Mouse (Mus musculus): ENCODE measurements around the gene Fam107b.
A peak's percentile ranks its signal among the peaks of the same experiment; 100 is the strongest.

The Fam107b gene

GRCm38 (mm10) chr2:3738734-3739133 is 168.4 kb downstream of the Fam107b start:
- no peak for DNase-seq (ENCODE audit: low read depth, low spot score)

DNA sequence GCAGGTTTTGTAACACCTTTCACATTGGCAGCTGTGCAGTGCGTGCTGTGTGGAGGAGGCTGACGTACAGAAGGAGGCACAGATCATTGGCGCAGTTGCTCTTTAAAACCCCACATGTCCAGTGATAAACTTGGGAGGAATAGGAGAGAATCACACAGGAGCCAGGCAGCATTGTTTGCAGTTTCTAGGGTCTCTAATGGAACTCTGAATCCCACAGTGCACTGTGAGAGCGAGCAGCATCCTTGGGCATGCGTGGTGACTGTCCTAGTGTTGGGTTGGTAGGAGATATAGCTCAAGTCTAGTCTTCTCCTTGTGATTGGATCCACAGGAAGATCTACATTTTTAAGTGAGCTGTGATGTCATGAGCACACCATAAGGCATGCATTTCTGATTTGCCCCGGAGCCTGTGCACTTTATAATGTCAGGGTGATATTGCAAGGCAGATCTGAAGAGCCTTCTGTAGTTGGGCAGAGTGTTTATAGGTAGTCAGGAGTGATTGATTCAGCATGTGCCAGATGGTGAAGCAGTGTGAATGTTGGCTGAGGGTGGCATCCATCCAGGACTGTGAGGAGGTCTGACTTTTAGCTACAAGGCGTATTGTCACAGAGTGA is 169.2 kb downstream of the Fam107b start:
- DNase-seq (ENCODE audit: low read depth, low spot score): peak; percentile 51

DNA sequence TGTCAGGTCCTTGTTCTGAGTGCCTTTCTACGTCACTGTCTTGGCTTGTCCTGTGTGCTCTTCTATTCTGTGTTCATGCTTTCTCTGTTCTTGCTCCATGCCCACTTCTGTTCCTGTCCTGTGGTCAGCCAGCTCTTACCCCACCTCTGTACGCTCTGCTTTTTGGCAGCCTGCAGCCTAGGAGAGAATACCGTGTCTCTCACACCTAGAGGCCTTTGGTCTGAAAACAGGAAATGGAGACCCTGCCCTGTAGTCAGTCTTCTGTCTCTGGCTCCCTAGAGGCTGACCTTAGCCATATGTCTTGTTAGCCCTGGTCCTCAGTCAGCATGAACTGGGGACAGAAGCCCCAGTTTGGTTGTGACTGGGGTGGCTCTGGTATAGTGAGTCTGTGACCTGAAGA is 170.0 kb downstream of the Fam107b start:
- no peak for DNase-seq (ENCODE audit: low read depth, low spot score)

DNA sequence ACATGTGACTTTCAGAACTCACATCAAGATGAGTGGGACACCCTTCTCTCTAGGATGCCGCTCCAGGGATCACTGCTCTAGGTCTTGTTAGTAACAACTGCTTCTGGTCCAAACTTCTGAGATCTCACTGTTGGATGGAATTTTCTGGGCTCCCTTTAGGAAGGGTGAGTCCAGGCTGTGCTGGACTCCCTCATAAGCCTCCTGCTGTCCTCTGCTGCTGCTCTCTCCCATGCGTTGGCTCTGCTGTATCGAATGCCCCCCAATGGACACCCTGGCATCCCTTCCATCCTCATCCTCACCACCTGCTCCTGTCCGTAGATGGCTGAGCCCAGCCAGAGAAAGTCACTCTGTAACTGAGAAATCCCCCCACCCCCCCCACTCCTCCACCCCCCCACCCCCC is 170.4 kb downstream of the Fam107b start:
- no peak for DNase-seq (ENCODE audit: low read depth, low spot score)

GRCm38 (mm10) chr2:3742519-3742918 is 172.2 kb downstream of the Fam107b start:
- no peak for DNase-seq (ENCODE audit: low read depth, low spot score)

- DNase-seq (ENCODE audit: low read depth, low spot score): no peak
These were observed 174.8 kb downstream of the Fam107b start for GRCm38 (mm10) chr2:3745041-3745440.

DNA sequence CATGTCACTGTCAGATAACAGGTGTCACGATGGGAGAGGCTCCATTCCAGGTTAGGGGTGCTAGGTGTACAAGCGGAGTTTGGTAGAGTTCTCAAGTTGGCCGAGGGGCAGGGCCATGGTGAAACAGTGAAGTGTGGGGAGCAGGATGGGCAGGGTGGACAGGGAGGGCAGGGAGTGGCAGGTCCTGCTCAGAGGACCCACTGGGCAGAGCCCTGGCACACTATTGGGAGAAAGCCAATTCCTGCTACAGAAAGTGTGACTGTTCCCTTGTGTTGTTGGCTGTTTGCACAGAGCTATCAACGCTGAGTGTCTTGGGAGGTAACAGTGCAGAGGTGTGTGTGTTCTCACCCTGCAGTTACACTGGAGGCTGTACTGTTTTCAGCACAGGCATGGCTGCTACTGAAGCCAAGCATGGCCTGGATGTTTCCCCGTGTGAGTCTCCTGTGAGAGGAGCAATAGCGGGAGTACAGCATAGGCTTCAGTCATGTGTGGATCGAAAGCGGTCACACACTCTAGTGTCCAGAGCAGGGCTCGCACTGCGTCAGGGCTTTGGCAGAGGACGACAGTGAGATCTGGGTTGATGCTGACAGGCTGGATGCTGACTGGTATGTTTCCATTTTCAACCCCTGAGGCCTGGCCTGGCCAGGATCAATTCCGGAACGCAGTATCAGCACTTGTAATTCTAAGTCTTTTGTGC is 175.8 kb downstream of the Fam107b start:
- no peak for DNase-seq (ENCODE audit: low read depth, low spot score)

DNA sequence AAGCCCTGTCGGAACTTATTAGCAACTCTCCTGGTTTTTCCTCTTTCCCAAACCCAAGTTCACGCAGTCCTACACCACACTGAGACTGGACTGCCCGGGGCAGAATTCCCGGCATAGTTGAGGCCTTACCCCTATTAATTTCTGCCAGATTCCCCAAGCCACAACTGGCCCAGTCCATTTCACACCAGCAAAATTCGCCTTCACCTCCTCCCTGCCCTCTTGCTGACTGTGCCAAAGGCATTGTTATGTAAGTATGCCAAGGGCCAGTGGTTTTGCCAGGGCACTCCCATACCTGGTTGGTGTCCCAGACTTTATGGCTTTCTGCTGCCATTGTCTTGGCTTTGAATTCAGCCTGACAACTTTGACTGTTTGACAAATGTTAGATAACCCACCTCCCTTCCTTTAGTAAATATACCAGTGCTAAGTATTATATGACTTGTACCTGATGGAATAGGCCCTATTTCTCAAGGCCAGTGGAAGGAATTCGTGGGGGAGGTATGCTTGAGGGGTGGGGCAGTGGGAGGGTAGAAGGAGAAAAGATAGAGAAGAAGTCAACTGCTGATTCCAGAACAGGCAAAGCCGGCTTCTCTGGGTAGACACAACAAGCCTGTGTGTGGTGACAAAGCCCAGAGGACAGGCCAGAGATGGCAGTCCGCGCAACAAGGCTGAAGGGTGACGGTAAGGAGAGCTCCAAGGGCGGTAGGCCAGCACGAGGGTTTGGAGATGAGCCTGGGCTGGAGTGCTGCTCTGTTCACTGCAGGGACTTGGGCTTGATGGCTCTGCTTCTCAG is 178.6 kb downstream of the Fam107b start:
- DNase-seq (ENCODE audit: low read depth, low spot score): peak; percentile 97

GRCm38 (mm10) chr2:3749504-3750024 is 179.3 kb downstream of the Fam107b start:
- DNase-seq (ENCODE audit: low read depth, low spot score): no peak

GRCm38 (mm10) chr2:3750126-3750525 is 179.8 kb downstream of the Fam107b start:
- no peak for DNase-seq (ENCODE audit: low read depth, low spot score)

DNA sequence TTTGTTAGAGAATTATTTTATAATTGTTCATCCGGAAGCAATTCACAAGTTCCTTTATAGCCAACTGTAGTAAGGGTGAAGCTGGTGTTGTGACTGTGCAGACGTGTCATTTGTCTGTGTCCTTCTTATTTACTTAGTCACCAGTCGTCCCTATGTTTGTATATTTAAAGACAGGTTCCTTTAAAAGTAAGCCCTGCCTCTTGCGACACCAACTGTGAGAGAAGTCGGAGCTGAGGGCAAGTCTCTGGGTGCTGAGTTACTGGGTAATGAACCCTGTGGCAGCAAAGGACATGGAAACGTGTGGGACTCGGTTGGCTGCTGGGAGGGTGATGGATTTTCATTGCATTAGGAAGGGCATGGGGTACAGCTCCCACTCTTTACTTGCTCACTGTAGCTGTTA is 182.1 kb downstream of the Fam107b start:
- DNase-seq (ENCODE audit: low read depth, low spot score): no peak

- DNase-seq (ENCODE audit: low read depth, low spot score): no peak
These were observed 182.6 kb downstream of the Fam107b start for GRCm38 (mm10) chr2:3752893-3753292.

- DNase-seq (ENCODE audit: low read depth, low spot score): peak; percentile 47
These were observed 183.5 kb downstream of the Fam107b start for GRCm38 (mm10) chr2:3753749-3754148.

GRCm38 (mm10) chr2:3755936-3756335 is 185.6 kb downstream of the Fam107b start:
- DNase-seq (ENCODE audit: low read depth, low spot score): no peak

- no peak for DNase-seq (ENCODE audit: low read depth, low spot score)
These were observed 188.1 kb downstream of the Fam107b start for GRCm38 (mm10) chr2:3758406-3758805.

DNA sequence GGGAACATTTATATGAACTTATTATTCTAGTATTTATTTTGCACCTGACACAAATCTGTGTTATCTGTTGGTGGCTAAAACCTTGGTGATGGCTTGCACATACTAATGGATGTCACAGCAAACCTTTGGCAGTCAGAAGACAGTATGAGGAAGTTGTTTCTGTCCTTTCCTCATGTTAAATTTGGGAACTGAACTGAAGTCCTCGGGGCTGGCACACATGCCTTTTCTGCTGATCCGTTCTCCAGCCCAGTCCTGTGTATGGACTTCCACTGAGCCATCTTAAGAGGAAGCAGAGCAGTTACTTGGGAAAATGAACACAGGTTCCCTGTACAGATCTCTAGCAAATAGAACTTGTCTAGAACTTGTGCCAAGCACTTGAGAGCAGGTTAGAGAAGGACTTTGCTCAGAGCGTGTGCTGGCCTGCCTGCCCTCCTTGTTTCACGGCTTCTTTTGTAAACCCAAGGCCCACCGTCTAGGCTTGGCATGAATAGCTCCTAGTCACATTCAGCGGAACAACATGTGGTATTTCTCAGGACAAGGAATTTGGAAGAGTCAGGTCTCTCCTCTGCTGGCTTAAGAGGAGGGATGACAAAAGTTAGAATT is 190.0 kb downstream of the Fam107b start:
- DNase-seq (ENCODE audit: low read depth, low spot score): no peak

- peak; percentile 64 for DNase-seq (ENCODE audit: low read depth, low spot score)
These were observed 193.8 kb downstream of the Fam107b start for GRCm38 (mm10) chr2:3764136-3764535.

DNA sequence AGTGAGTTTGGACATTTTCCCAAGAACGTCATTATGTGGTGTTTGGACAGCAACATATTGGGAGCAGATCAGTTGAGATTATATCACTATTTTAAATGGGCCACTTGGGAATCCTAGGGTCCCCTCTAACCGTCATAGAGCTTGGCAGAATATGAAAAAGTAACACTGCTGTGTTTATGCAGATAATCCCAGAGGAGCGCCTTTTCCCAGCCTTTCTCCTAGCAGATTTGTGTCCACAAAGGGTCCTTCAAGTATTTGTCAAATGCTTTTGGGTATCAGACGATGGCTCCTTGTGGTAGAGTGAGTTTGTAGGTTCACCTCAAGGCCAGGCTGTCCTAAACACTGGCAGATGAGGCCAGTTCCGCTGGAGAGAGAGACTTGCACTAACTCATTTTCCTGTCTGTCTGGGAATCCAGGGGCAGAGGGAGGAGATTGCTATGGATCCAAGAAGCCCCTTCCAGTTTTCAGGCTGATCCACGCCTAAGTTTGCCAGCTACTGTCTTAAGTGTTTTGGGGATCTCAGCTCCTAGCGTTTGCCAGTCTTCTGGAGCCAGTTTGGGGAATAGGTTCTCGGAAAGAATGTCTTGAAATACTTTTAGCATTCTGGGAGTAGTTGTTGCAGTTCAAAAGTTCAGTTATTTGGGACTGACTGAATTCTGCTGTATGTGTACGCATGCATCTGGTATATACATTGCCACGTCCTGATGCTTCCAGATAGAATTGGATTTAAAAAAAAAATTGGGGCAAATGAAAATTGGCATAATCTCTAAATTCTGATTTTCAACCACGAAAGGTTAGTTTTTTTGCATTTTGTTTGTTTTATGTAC is 195.9 kb downstream of the Fam107b start:
- DNase-seq (ENCODE audit: low read depth, low spot score): no peak

DNA sequence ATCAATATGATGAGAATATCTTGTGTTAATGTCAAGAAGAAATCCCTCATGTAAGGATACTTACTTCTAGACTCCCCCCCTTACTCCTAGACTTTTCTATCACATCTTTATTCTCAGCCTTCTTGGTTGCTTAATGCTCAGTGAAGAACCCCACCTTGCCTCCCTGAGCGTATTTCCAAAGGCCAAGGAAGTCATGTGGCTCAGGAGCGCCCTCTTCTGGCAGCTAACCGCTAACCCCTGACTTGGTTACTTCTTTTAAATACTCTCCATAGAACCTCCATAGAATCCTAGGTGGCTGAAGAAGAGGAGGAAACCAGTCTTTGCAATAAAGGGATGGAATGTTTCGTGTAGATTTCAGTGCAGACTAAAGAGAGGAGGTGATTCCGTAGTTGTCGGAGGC is 199.0 kb downstream of the Fam107b start:
- peak; percentile 85 for DNase-seq (ENCODE audit: low read depth, low spot score)

- no peak for DNase-seq (ENCODE audit: low read depth, low spot score)
These were observed 199.6 kb downstream of the Fam107b start for GRCm38 (mm10) chr2:3769786-3770318.

- DNase-seq (ENCODE audit: low read depth, low spot score): no peak
These were observed 200.1 kb downstream of the Fam107b start for GRCm38 (mm10) chr2:3770383-3770782.

Measured in 3T3-L1 (cell line).